Mouse (Mus musculus) bone marrow macrophage, adult 2 months (primary cell): ENCODE results near the gene Grb10.

Experiments
- CTCF ChIP-seq: IDR thresholded peaks from 2 replicates; pipeline ENCODE4 v1.5.1; 2012; ENCODE audit warnings: low read depth, mild to moderate bottlenecking, low read length, moderate library complexity
- POLR2A ChIP-seq: IDR thresholded peaks from 2 replicates; pipeline ENCODE4 v1.6.1; 2012; ENCODE audit warnings: mild to moderate bottlenecking, low read depth, low read length, borderline replicate concordance

DNA sequence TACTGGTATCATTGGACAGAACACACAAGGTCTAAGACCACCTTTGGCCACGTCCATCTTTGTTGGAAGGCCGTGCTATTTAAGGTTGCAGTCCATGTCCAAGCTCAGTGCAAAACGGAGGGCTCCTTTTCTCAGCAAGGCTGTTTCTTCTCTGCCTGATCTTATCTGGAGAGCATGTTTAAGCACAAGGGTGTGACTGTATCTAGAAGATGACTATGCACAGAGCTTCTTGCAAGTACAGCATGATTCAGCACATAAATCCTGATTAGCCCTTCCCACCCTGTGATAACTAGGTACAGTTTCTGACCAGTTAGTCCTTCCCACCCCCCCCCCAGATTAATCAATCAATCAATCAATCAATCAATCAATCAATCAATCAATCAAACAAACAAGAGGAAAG lies 115.1 kb downstream of the Grb10 start:
- no peak for TF ChIP-seq POLR2A
- no peak for TF ChIP-seq CTCF
